In genomic region chr2:131939404-131940111, GRCm38 (mm10) we compare ENCODE assay signal across 9 mouse cellular contexts. TPM values are rescaled to one million over a fixed set of nuclear protein-coding genes. Genes with fewer than 3 reads are reported as not detected.
DNase-seq lines count a peak whose midpoint lies in the region; ATAC-seq and TF ChIP-seq lines count a peak whose summit lies in the region.
"Had no signal": no experiment of that assay in that cellular context is flagged by ENCODE, and none has a peak within 500 bp of the region (broad histone marks: within the 10 kb centered on the region; RNA-seq: fewer than 3 reads in every experiment).

No protein-coding gene starts in this region.

- no peak overlapping the region for H3K4me3 ChIP-seq in kidney, embryonic 15.5 days (replicated peaks)
- H3K4me3 ChIP-seq in bone marrow macrophage, adult 2 months (ENCODE audit: insufficient read depth, low read length) = no peak overlapping the region
- no peak overlapping the region for H3K4me3 ChIP-seq in hindbrain, embryonic 16.5 days (ENCODE audit: low read length)
- no peak overlapping the region for H3K4me3 ChIP-seq in limb, embryonic 10.5 days
- no peak overlapping the region for H3K4me3 ChIP-seq in midbrain, embryonic 14.5 days (replicated peaks; ENCODE audit: low read depth, low read length)

- ATAC-seq in kidney, embryonic 15.5 days (replicated peaks; ENCODE audit: low FRiP score) = no peak
- peak; percentile 61 for ATAC-seq in erythroid progenitor cell, adult 5-6 weeks (replicated peaks; ENCODE audit: low FRiP score, poor library complexity, severe bottlenecking)
- ATAC-seq in hindbrain, embryonic 16.5 days = peak; percentile 65; the same call in 1 of the 2 replicates
- ATAC-seq in midbrain, embryonic 14.5 days (ENCODE audit: low FRiP score, low TSS enrichment) = no peak

- no peak overlapping the region for H3K27ac ChIP-seq in kidney, embryonic 15.5 days
- no peak overlapping the region for H3K27ac ChIP-seq in bone marrow macrophage, adult 2 months (ENCODE audit: insufficient read depth, low read depth, low read length)
- H3K27ac ChIP-seq in hindbrain, embryonic 16.5 days (ENCODE audit: low read depth, low read length) = no peak overlapping the region
- no peak overlapping the region for H3K27ac ChIP-seq in limb, embryonic 10.5 days
- no peak overlapping the region for H3K27ac ChIP-seq in midbrain, embryonic 14.5 days (replicated peaks; ENCODE audit: low read depth, low read length)

- H3K9ac ChIP-seq in kidney, embryonic 15.5 days = no peak overlapping the region
- H3K9ac ChIP-seq in hindbrain, embryonic 16.5 days (ENCODE audit: low read depth, low read length) = no peak overlapping the region
- H3K9ac ChIP-seq in midbrain, embryonic 14.5 days (replicated peaks; ENCODE audit: low read length) = no peak overlapping the region

- no peaks in the 10 kb centered on the region for H3K27me3 ChIP-seq in kidney, embryonic 15.5 days
- no peaks in the 10 kb centered on the region for H3K27me3 ChIP-seq in hindbrain, embryonic 16.5 days (replicated peaks; ENCODE audit: control insufficient read depth, insufficient read depth, low read length)
- H3K27me3 ChIP-seq in limb, embryonic 10.5 days (ENCODE audit: low read depth, poor library complexity, severe bottlenecking) = no peaks in the 10 kb centered on the region
- no peaks in the 10 kb centered on the region for H3K27me3 ChIP-seq in midbrain, embryonic 14.5 days (ENCODE audit: control insufficient read depth, insufficient read depth, low read length)

- H3K36me3 ChIP-seq in kidney, embryonic 15.5 days = peaks cover 12% of the 10 kb centered on the region
- H3K36me3 ChIP-seq in hindbrain, embryonic 16.5 days (ENCODE audit: control insufficient read depth, insufficient read depth, low read length) = peaks cover 16% of the 10 kb centered on the region
- H3K36me3 ChIP-seq in limb, embryonic 10.5 days = peaks cover 4% of the 10 kb centered on the region; the same call in 1 of the 2 replicates
- peaks cover 26% of the 10 kb centered on the region for H3K36me3 ChIP-seq in midbrain, embryonic 14.5 days (ENCODE audit: control insufficient read depth, insufficient read depth, low read length)

- peak; percentile 31 for DNase-seq in kidney, adult 11 months
- DNase-seq in limb, embryonic 10.5 days (ENCODE audit: low spot score) = peak; percentile 54
- DNase-seq in midbrain, embryonic 14.5 days = peak; percentile 82
- peak; percentile 63 to 85 for DNase-seq in spleen, postnatal 4 days (ENCODE audit: low spot score in 2 of 2)

- 40% methylated on average over 8 of the region's 8 CpGs for WGBS in kidney, embryonic 15.5 days
- 47% methylated on average over 8 of the region's 8 CpGs for whole genome bisulfite sequencing in hindbrain, embryonic 16.5 days
- WGBS in limb, embryonic 10.5 days = 37% methylated on average over 8 of the region's 8 CpGs
- WGBS in midbrain, embryonic 14.5 days = 43% methylated on average over 8 of the region's 8 CpGs

- H3K4me2 ChIP-seq in kidney, embryonic 15.5 days = no peak overlapping the region
- no peak overlapping the region for H3K4me2 ChIP-seq in hindbrain, embryonic 16.5 days (ENCODE audit: low read length)
- H3K4me2 ChIP-seq in midbrain, embryonic 14.5 days (ENCODE audit: low read length) = no peak overlapping the region

- TF ChIP-seq CTCF in bone marrow macrophage, adult 2 months (IDR thresholded peaks at IDR 0.05; ENCODE audit: low read depth, low read length) = peak; percentile 88

- no peak for TF ChIP-seq POLR2A in bone marrow macrophage, adult 2 months (IDR thresholded peaks at IDR 0.05; ENCODE audit: borderline replicate concordance, low read depth, low read length)

- no peaks in the 10 kb centered on the region for H3K4me1 ChIP-seq in kidney, embryonic 15.5 days
- H3K4me1 ChIP-seq in bone marrow macrophage, adult 2 months (ENCODE audit: control insufficient read depth, insufficient read depth, low read length) = peaks cover 4% of the 10 kb centered on the region
- no peaks in the 10 kb centered on the region for H3K4me1 ChIP-seq in hindbrain, embryonic 16.5 days (ENCODE audit: control insufficient read depth, insufficient read depth, low read depth, low read length)
- H3K4me1 ChIP-seq in limb, embryonic 10.5 days = no peaks in the 10 kb centered on the region
- H3K4me1 ChIP-seq in midbrain, embryonic 14.5 days (ENCODE audit: control insufficient read depth, insufficient read depth, low read length) = no peaks in the 10 kb centered on the region

- H3K9me3 ChIP-seq in kidney, embryonic 15.5 days (replicated peaks) = no peaks in the 10 kb centered on the region
- H3K9me3 ChIP-seq in hindbrain, embryonic 16.5 days (ENCODE audit: control insufficient read depth, low read length) = no peaks in the 10 kb centered on the region
- no peaks in the 10 kb centered on the region for H3K9me3 ChIP-seq in limb, embryonic 10.5 days (replicated peaks)
- H3K9me3 ChIP-seq in midbrain, embryonic 14.5 days (ENCODE audit: control insufficient read depth, low read length) = no peaks in the 10 kb centered on the region

RNA-seq across cellular contexts. Expression of gene Prnd, which starts 11.1 kb away (rescaled TPM):
- 18.9 and 20.8 TPM in 2 replicates for polyA plus RNA-seq in kidney, embryonic 15.5 days (2015; fragmentation: Nextera tagmentation; extraction: Ambion mirVana)
- not detected in 2 replicates for polyA plus RNA-seq in bone marrow macrophage, adult 2 months (2012; ENCODE audit: insufficient read depth, insufficient read length, missing spikeins)
- not detected in 2 replicates for total RNA-seq in erythroid progenitor cell, adult 5-6 weeks (2015; ENCODE audit: low replicate concordance)
- 0.38 and 1.8 TPM in 2 replicates for total RNA-seq in erythroid progenitor cell, adult 5-6 weeks (2017; ENCODE audit: low replicate concordance)
- 8.1 and 12.7 TPM in 2 replicates for polyA plus RNA-seq in hindbrain, embryonic 16.5 days (2015; fragmentation: Nextera tagmentation; extraction: Ambion mirVana)
- polyA plus RNA-seq in limb, embryonic 10.5 days (2016; fragmentation: Nextera tagmentation; extraction: Ambion mirVana) = 11.0 and 13.7 TPM in 2 replicates
- 6.4 and 14.1 TPM in 2 replicates for polyA plus RNA-seq in midbrain, embryonic 14.5 days (2014; fragmentation: Nextera tagmentation; extraction: Ambion mirVana)

RNA-seq across cellular contexts. Expression of gene Prn, which starts 29.8 kb away (rescaled TPM):
- not detected in 2 replicates for polyA plus RNA-seq in kidney, embryonic 15.5 days (2015; fragmentation: Nextera tagmentation; extraction: Ambion mirVana)
- not detected in 2 replicates for polyA plus RNA-seq in bone marrow macrophage, adult 2 months (2012; ENCODE audit: insufficient read depth, insufficient read length, missing spikeins)
- not detected in 2 replicates for total RNA-seq in erythroid progenitor cell, adult 5-6 weeks (2015; ENCODE audit: low replicate concordance)
- total RNA-seq in erythroid progenitor cell, adult 5-6 weeks (2017; ENCODE audit: low replicate concordance) = not detected in 2 replicates
- 0.26 TPM in 1 of 2 replicates, not detected in the other for polyA plus RNA-seq in hindbrain, embryonic 16.5 days (2015; fragmentation: Nextera tagmentation; extraction: Ambion mirVana)
- not detected in 2 replicates for polyA plus RNA-seq in limb, embryonic 10.5 days (2016; fragmentation: Nextera tagmentation; extraction: Ambion mirVana)
- polyA plus RNA-seq in midbrain, embryonic 14.5 days (2014; fragmentation: Nextera tagmentation; extraction: Ambion mirVana) = not detected in 2 replicates
- polyA plus RNA-seq: lung, embryonic 16.5 days had no signal

RNA-seq across cellular contexts. Expression of gene Prnp, which starts 29.8 kb away (rescaled TPM):
- polyA plus RNA-seq in kidney, embryonic 15.5 days (2015; fragmentation: Nextera tagmentation; extraction: Ambion mirVana) = 45.1 and 47.4 TPM in 2 replicates
- 27.2 and 28.1 TPM in 2 replicates for polyA plus RNA-seq in bone marrow macrophage, adult 2 months (2012; ENCODE audit: insufficient read depth, insufficient read length, missing spikeins)
- 139 and 159 TPM in 2 replicates for total RNA-seq in erythroid progenitor cell, adult 5-6 weeks (2015; ENCODE audit: low replicate concordance)
- total RNA-seq in erythroid progenitor cell, adult 5-6 weeks (2017; ENCODE audit: low replicate concordance) = 175 and 177 TPM in 2 replicates
- polyA plus RNA-seq in hindbrain, embryonic 16.5 days (2015; fragmentation: Nextera tagmentation; extraction: Ambion mirVana) = 153 and 168 TPM in 2 replicates
- 9.8 and 19.3 TPM in 2 replicates for polyA plus RNA-seq in limb, embryonic 10.5 days (2016; fragmentation: Nextera tagmentation; extraction: Ambion mirVana)
- 97.3 and 118 TPM in 2 replicates for polyA plus RNA-seq in midbrain, embryonic 14.5 days (2014; fragmentation: Nextera tagmentation; extraction: Ambion mirVana)

Comparison
In these comparisons a context has a peak if more than half of its experiments do, and no peak if none do; other contexts are left out.
1. DNase-seq: peak in every context shown above with its lines; median percentile 82 in midbrain, embryonic 14.5 days; 74 in spleen, postnatal 4 days; 54 in limb, embryonic 10.5 days; 31 in kidney, adult 11 months.
2. ATAC-seq: peak in erythroid progenitor cell, adult 5-6 weeks (single experiment) and hindbrain, embryonic 16.5 days (single experiment); none in kidney, embryonic 15.5 days (single experiment) and midbrain, embryonic 14.5 days (single experiment).